Mouse (Mus musculus) stomach, embryonic 16.5 days (tissue): ENCODE results near the gene Pkig. TPM values are rescaled to one million over a fixed set of nuclear protein-coding genes. Genes with fewer than 3 reads are reported as not detected.

ENCODE experiments used
- ATAC-seq: fragments of 200-750 bp; cut with Nextera tagmentation; 2 replicates; pipeline ENCODE4 v1.8.0; 2017; ENCODE audit warnings: moderate number of reproducible peaks, moderate TSS enrichment; ENCODE audit not compliant: insufficient read depth, low FRiP score
- H3K27ac ChIP-seq: fragments of 300-500 bp; sonication (generic); 2 replicates; pipeline ENCODE4 v1.5.1; 2014; ENCODE audit warnings: low read length
- H3K27me3 ChIP-seq: fragments of 300-500 bp; sonication (generic); 2 replicates; pipeline ENCODE4 v1.6.1; 2014; ENCODE audit warnings: low read length, control low read depth, mixed read lengths; ENCODE audit not compliant: control insufficient read depth, insufficient read depth
- H3K36me3 ChIP-seq: fragments of 300-500 bp; sonication (generic); 2 replicates; pipeline ENCODE4 v1.6.1; 2014; ENCODE audit warnings: low read length; ENCODE audit not compliant: control insufficient read depth, insufficient read depth
- H3K4me1 ChIP-seq: fragments of 300-500 bp; sonication (generic); 2 replicates; pipeline ENCODE4 v1.6.1; 2014; ENCODE audit warnings: low read length, control low read depth, mixed read lengths; ENCODE audit not compliant: control insufficient read depth, insufficient read depth
- H3K4me2 ChIP-seq: fragments of 300-500 bp; sonication (generic); 2 replicates; pipeline ENCODE4 v1.6.1; 2014; ENCODE audit warnings: low read depth, low read length, mixed read lengths
- H3K4me3 ChIP-seq: fragments of 300-500 bp; sonication (generic); replicated peaks from 2 replicates; pipeline ENCODE4 v1.5.1; 2014; ENCODE audit warnings: mild to moderate bottlenecking, low read length
- H3K9ac ChIP-seq: fragments of 300-500 bp; sonication (generic); 2 replicates; pipeline ENCODE4 v1.6.1; 2014; ENCODE audit warnings: low read length
- H3K9me3 ChIP-seq: fragments of 300-500 bp; sonication (generic); replicated peaks from 2 replicates; pipeline ENCODE4 v1.6.1; 2016; ENCODE audit warnings: low read length, control low read depth; ENCODE audit not compliant: control insufficient read depth
- WGBS: fragments of 180-500 bp; shearing (Covaris S2); extraction: QIAGEN DNeasy Blood & Tissue Kit; methylation state at CpG from one replicate; pipeline ENCODE4 v1.1.7; 2014; 5-methylcytosine and 5-hydroxymethylcytosine counted together
- polyA plus RNA-seq: library from polyadenylated mRNA; unstranded; fragments of >200 nt; fragmentation: Nextera tagmentation; extraction: Ambion mirVana; gene quantifications from 2 replicates; pipeline ENCODE4 v1.2.1, GENCODE M21; 2015

Gene Pkig
- polyA plus RNA-seq, 1 experiment from 2014 or later: 107 TPM

DNA sequence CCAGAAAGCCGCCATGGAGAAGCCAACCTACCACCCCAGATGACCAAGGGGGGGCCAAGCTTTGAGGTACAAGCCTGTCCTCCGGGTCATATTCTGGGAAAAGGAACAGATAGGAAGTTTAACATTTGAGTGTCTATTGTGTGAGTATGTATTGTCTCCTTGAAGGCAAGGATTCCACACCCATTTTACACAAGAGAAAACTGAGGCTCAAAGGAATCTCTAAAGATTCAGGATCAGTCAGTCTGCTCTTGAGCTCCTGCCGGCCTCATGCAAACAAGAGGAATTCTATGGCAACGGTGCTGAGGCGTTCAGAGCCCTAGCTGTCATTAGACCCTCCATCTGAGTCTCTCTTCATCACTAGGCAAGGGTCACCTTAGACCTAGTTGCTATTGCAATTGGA is 84.5 kb downstream of the Pkig start:
- no peak overlapping the region for H3K27ac ChIP-seq
- no peak for ATAC-seq
- WGBS: 65% methylated on average over 5 of the region's 5 CpGs
- H3K4me1 ChIP-seq: no peaks in the 10 kb centered on the region
- no peaks in the 10 kb centered on the region for H3K27me3 ChIP-seq
- H3K9me3 ChIP-seq: no peaks in the 10 kb centered on the region
- no peaks in the 10 kb centered on the region for H3K36me3 ChIP-seq
- no peak overlapping the region for H3K4me3 ChIP-seq
- H3K9ac ChIP-seq: no peak overlapping the region
- no peak overlapping the region for H3K4me2 ChIP-seq

DNA sequence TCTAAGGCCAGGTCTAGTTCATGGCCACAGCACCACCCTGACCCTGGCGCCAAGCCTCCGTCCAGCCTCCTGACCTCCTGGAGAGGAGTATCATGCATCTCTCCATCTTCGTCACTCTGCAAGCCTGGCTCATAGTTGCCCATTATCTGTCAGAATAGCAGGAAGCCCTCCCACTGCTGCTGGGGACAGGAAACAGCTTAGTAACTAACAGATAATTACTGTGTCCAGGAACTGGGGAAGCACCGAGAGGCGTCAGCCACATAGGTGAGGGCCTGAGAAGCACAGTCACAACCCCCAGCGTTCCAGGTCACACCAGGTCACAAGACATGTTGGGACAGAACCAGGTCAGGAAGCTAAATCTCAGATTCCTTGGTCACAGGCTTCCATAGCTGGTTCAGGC is 85.2 kb downstream of the Pkig start:
- peaks cover 6% of the 10 kb centered on the region for H3K27me3 ChIP-seq
- H3K4me3 ChIP-seq: no peak overlapping the region
- no peak overlapping the region for H3K4me2 ChIP-seq
- H3K9ac ChIP-seq: no peak overlapping the region
- WGBS: 64% methylated on average over 6 of the region's 6 CpGs
- no peaks in the 10 kb centered on the region for H3K36me3 ChIP-seq
- ATAC-seq: no peak
- H3K27ac ChIP-seq: no peak overlapping the region
- no peaks in the 10 kb centered on the region for H3K4me1 ChIP-seq
- no peaks in the 10 kb centered on the region for H3K9me3 ChIP-seq

DNA sequence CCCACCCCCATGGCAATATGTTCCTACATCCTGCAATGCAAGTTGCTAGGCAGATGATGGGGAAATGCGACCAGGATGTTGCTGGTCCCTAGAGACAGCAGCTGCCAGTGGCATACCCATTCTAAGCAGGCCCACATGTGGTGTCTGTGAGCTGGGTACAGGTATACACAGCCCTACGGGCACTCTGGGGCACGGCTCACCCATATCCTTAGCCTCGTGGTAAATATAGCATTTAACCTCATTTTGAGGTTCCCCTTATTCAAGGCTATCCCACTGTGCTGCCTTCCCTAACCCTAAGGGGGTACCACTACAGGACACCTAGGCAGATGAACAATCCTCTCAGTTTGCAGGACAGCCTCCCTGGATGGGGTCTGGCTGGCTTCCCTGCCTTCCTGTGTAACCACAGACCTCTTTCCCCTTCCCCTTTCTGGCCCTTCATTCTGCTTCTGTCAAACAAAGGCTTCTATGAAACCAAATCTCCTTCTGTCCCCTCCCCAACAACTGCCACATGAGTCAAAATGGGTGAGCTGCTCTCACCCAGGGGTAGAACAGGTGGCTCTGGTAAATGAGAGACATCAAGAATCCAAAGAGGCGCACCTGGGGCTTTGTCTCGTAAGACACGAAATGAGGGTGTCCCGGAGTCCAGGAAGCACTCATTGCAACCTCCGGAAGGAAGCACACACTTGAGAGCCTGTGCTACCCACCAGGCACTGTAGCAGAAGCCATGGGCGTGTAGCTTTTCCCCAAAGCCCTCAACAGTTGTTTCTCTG is 86.8 kb downstream of the Pkig start:
- Histone ChIP-seq H3K9ac (no peak overlapping the region), H3K4me3 (no peak overlapping the region), H3K36me3 (no peaks in the 10 kb centered on the region), H3K27me3 (peaks cover 13% of the 10 kb centered on the region), H3K4me2 (no peak overlapping the region), H3K4me1 (0 out of 2 replicates have a peak, but pooled peaks cover 7% of the 10 kb centered on the region), H3K9me3 (no peaks in the 10 kb centered on the region), H3K27ac (no peak overlapping the region)
- WGBS: 77% methylated on average over 10 of the region's 10 CpGs
- ATAC-seq: no peak

DNA sequence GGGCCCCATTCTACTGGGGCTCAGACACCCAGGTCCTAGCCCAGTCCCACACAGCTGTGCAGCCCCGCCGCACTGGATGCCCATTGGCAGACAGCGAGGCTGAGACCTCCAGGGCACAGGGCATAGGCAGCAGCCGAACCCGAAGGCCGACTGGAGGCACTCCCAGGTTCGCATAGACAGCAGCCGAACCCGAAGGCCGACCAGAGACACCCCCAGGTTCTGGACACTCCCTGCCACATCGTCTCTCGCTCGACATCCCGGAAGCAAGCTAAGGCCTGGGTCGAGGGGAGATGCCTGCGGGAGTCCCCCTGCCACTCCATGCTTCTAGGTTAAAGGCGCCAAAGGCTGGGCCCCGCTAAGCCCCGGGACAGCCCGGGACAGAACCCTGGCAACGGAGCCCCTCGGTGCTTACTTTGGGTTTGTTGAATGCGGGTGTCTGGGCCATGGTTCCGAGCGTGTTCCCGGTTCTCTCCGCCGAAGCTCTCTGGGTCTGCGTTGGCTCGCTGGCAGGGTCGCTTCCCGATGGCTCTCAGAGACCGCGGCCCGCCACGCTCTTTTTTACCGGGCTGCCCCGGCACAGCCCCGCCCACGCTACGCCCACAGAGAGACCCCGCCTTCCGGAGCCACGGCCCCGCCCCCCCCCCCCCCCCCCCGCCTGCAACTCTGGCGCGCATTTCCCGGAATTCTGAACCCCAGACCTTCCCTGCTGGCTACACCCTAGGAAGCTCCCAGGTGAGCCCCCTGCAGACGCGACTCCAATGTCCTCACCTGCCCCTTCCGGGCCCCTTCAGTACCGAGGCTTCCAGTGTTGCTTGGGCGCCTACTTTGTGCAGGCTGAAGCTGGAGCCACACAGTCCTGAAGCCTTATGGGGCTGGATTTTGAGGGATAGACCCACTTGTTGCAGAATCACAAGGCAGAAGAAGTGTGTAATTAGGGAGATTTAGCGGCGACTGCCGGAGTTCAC is 91.7 kb downstream of the Pkig start, which contains the start of gene Ada:
Gene Ada (minus strand): TSS at position 593 of the 965 bp plus-strand sequence.
- WGBS: under 1% methylated on average over 49 of the region's 57 CpGs
- H3K4me1 ChIP-seq: 0 out of 2 replicates have a peak, but pooled peaks cover 10% of the 10 kb centered on the region
- peak; percentile 83 for ATAC-seq
- H3K4me3 ChIP-seq: peak within 1 kb of the TSS; percentile 64
- H3K27ac ChIP-seq: no peak within 1 kb of the TSS
- H3K36me3 ChIP-seq: no peaks in the 10 kb centered on the region
- peaks cover 13% of the 10 kb centered on the region for H3K27me3 ChIP-seq
- H3K4me2 ChIP-seq: peak within 1 kb of the TSS; percentile 98
- H3K9ac ChIP-seq: peak within 1 kb of the TSS; percentile 70
- H3K9me3 ChIP-seq: no peaks in the 10 kb centered on the region

DNA sequence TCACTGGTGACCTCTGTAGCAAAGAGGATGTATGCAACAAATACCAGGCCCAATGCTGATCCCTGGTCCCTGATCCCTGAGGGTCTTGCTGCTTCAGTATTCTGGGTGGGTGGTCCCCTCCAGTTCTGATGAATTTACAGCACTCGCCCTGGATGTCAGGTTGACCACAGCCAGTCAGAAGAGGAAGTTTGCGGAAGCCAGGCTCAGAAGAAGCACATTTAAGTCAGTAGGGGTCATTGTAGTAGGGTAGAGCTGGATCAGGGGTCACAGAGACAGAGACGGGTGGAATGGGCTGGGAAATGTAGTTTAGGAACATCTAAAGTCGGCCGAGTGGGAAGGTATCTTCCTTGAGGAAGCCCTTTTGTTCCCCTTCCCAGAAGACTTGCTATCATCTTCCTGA is 96.0 kb downstream of the Pkig start:
- Histone ChIP-seq H3K27me3 (no peaks in the 10 kb centered on the region), H3K4me3 (no peak overlapping the region), H3K9me3 (no peaks in the 10 kb centered on the region), H3K9ac (no peak overlapping the region), H3K4me1 (peaks cover 16% of the 10 kb centered on the region; the same call in 1 of the 2 replicates), H3K27ac (no peak overlapping the region), H3K4me2 (no peak overlapping the region), H3K36me3 (no peaks in the 10 kb centered on the region)
- 64% methylated on average over 5 of the region's 5 CpGs for WGBS
- no peak for ATAC-seq

DNA sequence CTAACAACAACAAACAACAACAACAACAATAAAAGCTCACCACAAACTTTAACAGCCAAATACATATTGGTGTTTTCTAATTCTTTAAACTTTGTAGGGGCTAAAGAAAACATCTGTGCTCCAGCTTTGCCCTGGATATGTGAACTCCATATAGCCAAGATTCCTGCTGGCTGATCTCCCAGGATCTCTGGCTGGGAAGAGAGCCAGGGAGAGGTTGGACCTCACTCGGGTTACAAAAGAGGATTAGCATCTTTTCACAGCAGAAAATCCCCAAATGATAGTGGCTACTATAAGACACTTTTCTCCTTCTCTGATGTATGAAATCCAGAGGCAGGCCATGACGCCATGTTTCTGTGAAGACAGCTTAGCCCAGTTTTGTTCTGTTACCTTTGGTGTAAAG is 98.5 kb downstream of the Pkig start:
- no peak overlapping the region for H3K4me3 ChIP-seq
- H3K4me2 ChIP-seq: no peak overlapping the region
- H3K9me3 ChIP-seq: no peaks in the 10 kb centered on the region
- peaks cover 7% of the 10 kb centered on the region; the same call in 1 of the 2 replicates for H3K4me1 ChIP-seq
- no peak overlapping the region for H3K9ac ChIP-seq
- H3K27ac ChIP-seq: peak overlapping the region; percentile 53
- no peaks in the 10 kb centered on the region for H3K27me3 ChIP-seq
- no peaks in the 10 kb centered on the region for H3K36me3 ChIP-seq
- 22% methylated on average over 2 of the region's 2 CpGs for WGBS
- peak; percentile 44 for ATAC-seq

DNA sequence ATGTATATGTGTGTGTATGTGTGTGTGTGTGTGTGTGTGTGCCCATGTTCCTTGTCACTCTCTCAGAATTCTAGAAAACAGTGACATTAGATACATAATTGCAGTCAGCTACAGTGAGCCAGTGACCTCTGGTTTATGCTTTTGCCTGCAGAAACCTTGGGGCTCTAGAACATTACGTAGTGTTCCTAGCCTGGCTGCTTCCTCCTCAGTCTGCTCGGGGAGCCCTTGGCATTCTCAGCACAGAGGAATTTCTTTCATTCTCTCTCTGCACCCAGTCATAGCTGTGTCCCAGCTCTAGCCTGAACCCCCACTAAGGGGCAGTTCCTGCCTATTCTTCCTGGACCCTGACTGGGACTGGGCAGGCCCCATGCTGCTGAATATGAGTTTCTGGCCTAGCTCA is 100.0 kb downstream of the Pkig start:
- WGBS: 50% methylated on average over 2 of the region's 2 CpGs

DNA sequence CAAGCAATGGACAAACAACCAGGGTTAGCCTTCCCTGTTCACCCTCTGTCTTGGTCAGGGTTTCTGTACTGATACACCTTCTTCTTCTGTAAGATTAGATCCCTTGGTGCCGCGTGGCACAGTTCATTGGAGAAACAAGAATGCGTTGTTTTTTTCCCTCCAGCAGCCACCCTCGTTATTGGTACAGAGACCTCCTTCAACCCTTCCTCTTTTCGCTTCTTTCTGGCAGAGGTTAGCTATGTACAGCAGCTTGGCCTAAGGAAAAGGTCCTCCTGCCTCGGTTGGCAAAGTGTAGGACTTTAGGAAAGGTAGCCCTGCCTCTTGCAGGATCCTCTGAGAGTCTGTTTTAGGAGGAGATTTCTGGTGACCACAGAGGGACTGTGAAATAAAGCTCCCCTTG is 102.4 kb downstream of the Pkig start:
- Histone ChIP-seq H3K27me3 (no peaks in the 10 kb centered on the region), H3K27ac (no peak overlapping the region), H3K36me3 (no peaks in the 10 kb centered on the region), H3K4me1 (peaks cover 7% of the 10 kb centered on the region; the same call in 1 of the 2 replicates), H3K9me3 (no peaks in the 10 kb centered on the region), H3K9ac (no peak overlapping the region), H3K4me2 (no peak overlapping the region), H3K4me3 (no peak overlapping the region)
- ATAC-seq: no peak
- 72% methylated on average over 6 of the region's 6 CpGs for WGBS

More for the DNA sequence above, 100.0 kb downstream of the Pkig start:
- no peak for ATAC-seq
- Histone ChIP-seq H3K27ac (no peak overlapping the region), H3K27me3 (no peaks in the 10 kb centered on the region), H3K4me2 (no peak overlapping the region), H3K9ac (no peak overlapping the region), H3K4me3 (no peak overlapping the region), H3K4me1 (peaks cover 7% of the 10 kb centered on the region; the same call in 1 of the 2 replicates), H3K9me3 (no peaks in the 10 kb centered on the region), H3K36me3 (no peaks in the 10 kb centered on the region)

DNA sequence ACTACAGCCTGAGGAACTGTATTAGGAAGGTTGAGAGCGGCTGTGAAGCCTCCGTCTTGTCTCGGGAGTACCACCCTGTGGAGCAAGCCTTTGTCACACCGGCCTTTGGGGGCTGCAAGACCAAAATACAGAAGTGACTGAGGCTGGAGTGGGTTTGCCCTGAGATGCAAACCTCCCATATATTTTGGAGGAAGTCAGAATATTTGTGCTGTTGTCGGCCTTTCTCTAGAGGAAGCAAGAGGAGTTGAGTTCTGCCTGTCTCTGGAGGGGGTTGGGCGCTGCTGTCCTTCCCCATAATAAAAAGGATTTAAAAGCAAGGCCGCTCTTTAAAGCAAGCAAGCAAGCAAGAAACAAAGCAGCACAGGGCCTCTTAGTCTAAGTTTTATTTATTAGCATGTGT is 103.2 kb downstream of the Pkig start:
- peaks cover 7% of the 10 kb centered on the region; the same call in 1 of the 2 replicates for H3K4me1 ChIP-seq
- no peak overlapping the region for H3K27ac ChIP-seq
- no peak overlapping the region for H3K4me2 ChIP-seq
- whole genome bisulfite sequencing: 83% methylated on average over 7 of the region's 7 CpGs
- H3K27me3 ChIP-seq: no peaks in the 10 kb centered on the region
- no peaks in the 10 kb centered on the region for H3K9me3 ChIP-seq
- no peaks in the 10 kb centered on the region for H3K36me3 ChIP-seq
- no peak for ATAC-seq
- no peak overlapping the region for H3K9ac ChIP-seq
- H3K4me3 ChIP-seq: no peak overlapping the region
